Mouse (Mus musculus) brain, embryonic 18.5 days (tissue): ENCODE results near the gene Olfr272.

ENCODE experiments used
- DNase-seq: peaks from one replicate; pipeline ENCODE4 v3.0.0-alpha.2; 2012; ENCODE audit warnings: low read depth, low spot score

Gene Olfr272

DNA sequence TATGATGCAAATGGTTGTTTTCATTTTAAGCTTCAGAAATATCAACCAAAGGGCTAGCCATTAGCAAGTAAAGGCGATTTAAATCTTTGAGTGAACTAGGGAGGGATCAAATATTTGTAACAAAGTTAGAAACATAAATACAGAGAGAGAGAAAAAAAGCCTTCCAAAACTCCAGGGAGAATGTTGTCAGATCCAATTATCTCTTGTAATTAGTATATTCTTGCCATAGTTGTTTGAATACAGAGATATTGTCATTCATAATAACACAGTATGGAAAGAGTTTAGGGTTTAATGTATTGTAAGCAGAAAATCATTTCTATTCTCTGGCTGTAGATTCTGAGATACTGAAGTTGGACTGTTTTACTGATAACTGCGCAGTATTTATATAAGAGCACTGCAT, at the start of gene Olfr272:
Gene Olfr272 (minus strand): TSS at position 101 of the 400 bp plus-strand sequence.
- no peak for DNase-seq

DNA sequence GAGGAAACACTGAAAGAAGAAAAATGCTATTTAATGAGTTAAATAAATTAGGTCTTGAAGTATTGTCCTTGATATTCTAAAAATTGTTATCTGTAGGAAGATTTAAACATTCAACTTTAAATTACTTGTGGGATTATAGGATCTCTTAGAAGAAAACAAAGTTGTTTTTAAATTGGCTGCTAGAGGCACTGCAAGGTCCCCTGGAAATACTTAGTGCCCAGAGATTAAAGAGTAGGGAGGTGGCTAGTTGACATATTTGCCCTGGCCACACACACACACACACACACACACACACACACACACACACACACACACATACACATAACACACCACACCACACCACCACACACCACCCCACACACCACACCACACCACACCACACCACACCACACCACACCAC, 45.3 kb upstream of the Olfr272 start, which contains the start of gene Olfr270:
Gene Olfr270 (plus strand): TSS at position 301 of the 400 bp plus-strand sequence.
- no peak for DNase-seq

DNA sequence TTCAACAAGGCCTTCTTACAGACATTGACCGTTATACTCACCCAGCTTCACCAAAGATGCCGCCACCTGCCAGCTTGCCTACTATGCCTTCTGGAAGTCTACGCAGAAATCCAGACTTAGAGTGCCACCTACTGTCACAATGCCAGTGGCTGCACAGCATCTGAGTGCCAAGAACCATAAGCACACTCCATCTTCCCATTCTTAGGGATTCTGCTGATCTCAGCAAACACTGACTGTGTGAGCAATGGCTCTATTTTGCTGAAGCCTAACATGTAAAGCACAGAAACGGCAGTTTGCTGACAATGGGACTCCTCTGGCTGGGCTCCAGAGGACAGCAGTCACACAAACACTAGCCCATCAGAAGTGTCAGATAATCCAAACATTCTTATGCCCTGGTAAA, 39.7 kb upstream of the Olfr272 start:
- DNase-seq = peak; percentile 14

DNA sequence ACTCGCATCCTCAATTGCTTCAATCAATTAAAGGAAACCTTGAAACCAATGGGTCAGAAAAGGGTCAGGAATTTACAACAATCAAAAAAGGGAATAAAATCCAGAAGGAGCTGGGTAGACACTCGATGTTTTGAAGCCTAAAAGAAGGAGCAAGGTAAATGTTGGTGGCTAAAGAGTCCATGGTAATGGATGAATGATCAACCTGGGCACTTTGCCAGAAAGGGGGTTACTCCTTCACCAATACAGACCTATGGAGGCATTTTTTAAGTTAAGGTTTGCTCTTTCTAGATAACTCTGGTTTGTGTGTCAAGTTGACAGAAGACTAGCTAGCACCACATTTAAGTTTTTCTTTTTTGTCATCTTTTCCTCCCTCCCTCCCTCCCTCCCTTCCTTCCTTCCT, 30.0 kb upstream of the Olfr272 start:
- no peak for DNase-seq

DNA sequence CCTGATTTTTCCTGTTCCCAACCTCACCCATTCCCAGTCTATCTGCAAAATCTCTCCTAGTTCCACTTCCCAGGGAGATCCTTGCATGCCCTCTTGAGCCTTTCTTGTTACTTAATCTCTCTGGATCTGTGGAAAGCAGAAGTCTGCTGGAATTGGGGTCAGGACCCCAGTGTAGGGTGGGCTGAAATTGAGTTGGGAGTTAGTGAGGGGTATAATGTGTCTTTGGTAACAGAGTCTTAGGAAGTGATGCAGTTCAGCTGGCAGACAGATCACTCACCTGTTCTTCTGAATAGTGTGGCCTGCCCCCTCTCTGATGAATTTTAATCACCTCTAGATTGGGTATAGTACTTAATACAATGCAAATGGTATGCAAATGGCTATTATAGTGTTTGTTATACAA, 27.7 kb upstream of the Olfr272 start:
- no peak for DNase-seq

DNA sequence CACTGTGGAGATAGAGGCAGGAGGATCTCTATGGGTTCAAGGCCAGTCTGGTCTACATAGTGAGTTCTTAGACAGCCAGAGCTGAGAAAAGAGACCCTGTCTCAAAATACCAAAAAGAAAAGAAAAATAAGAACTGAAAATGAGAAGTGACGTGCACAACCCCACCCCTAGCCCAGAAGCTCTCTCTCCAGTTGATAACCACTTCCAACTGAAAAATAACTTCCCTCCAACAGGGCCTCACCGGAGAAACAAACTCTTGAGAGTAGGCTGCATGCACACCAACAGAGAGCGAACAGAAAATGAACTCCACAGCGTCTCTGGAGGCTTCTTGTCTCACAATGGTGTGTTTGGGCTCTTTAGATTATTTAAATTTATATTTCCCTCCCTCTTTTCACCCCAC, 11.5 kb upstream of the Olfr272 start:
- no peak for DNase-seq

DNA sequence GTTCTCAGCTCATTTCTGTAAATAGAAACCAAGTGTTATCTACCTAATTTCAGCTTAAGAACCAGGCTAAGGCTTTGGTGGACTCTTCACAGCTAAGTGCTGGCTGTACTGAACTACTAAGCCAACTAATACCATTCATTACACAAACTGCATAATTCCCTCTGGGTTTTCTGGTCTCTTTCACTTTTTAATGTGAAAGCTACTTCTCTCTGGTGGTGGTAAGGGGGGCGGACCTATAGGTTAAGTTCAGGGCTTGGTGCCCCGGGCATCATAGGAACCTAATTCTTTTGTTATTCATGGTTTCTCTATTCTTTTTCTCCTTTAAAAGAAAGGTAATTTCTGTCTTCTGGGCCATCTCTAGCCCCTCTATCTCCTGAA, 1.7 kb downstream of the Olfr272 start:
- DNase-seq = no peak

DNA sequence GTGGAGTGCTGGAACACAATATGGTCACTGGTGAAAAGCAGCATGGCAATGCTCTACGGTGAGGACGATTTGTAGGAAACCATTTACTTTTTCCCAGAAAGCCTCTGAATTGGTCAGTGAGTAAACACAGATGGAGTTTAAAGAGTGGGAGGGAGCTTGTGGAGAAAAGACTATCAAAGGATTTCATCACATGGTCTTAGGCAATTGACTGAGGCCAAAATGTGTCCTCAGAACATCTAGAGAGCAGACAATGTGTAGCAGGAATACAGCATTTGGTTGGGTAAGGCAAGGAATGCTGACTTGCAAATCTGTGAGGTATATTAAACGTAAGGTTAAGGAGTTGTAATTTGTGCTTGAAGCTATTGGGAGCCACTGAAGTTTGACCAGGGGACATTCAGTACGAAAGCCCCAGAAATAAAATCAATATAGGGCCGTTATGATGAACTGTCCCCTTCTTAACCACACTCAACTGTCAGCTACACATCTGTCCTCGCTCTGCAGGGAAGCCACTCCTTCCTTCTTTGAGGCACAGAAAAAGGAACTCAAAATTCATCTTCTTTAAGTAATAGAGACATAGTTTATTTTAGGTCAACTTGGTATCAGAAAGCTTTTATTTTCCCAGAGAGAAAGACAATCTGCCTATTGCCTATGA, 2.2 kb downstream of the Olfr272 start:
- no peak for DNase-seq

DNA sequence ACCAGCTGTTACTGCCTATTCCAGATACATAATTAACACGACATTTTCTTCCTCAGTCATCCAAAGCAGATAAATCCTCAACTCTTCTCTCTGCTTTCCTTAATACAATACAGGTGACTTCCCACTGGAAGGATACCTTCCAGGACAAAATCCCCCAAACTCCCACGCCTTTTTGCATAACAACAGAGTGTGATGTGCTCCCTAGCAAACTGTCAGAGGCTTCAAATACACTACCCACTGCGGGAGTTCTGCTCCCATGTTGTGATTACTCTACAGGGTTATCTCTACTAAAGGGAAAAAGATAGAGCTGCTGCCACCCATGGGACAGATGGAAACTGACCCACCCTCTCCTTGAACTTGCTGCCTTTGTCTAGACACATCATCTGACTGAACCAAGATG, 6.6 kb downstream of the Olfr272 start:
- DNase-seq = no peak

DNA sequence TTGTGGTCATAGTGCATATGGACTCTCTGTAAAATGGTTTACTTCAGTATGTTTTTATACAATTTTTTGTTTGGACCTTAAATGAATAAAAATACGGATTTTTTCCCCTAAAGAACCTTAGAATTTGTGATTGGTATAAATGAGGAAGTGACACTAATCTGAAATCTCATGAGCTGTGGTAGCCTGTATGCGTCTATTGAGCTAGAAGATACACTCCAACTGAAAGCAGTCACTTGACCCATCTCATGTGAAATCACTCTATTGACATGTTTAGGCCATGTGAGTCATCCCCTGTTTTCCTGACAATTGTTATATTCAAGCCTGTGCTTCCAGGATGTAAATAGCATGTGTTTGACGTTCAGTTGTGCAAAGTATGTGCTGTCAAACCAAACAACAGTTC, 9.4 kb downstream of the Olfr272 start:
- DNase-seq = no peak

DNA sequence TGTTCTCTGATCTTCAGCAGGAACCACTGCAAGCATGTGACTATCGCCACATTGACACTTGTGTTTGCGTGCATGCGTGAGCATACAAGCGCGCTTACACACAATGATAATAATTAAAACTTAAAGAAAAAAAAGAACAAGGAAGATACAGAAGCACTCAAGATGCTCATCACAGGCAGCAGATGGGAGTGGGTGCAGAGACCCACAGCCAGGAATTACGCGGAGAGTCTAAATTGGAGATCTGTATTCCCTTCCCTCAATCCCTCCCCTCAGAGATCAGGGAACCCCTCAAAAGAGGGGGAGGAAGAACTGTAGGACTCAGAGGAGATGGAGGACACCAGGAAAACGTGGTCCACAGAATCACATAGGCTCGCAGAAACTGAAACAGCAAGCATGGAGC, 54.8 kb downstream of the Olfr272 start:
- DNase-seq = no peak
